Mouse (Mus musculus) thymus, postnatal 14 days (tissue): Measurements from ENCODE around the gene Glul.
"Not testable (repeated sequence)": the region's sequence is repeated elsewhere in the genome, so short reads cannot be mapped to it uniquely, and the experiment has no call there.

Source experiments
- DNase-seq: peaks from one replicate; pipeline ENCODE4 v3.0.0; 2021

Gene Glul

DNA sequence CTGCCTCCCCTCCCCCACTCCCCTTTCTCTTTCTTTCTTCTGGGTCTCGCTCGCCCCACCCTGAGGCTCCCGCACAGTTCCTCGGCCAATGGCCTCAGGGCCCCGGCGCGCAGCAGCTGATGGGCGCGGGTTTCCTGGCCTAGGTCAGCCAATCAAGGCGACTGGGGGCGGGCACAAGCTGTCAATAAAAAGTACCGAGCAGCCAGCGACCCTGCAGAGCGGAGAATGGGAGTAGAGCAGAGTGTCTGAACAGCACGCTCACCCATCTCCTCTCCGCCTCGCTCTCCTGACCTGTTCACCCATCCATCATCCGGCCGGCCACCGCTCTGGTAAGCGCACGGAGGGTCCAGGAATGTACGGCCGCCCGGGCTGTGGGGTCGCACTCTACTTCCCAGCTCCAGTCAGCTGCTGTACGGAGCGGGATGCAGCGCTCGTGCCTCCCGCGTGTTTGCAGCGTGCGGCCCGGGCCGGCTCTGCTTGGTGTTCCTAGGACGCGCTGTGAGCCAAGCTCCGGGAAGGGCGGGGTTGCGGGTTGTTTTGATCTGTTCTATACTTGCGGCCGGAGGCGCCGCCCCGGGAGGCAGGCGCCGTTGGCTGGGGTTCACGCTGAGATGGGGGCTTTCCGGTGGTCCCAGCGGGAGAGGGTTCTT is at the start of gene Glul, which contains the start of gene Teddm2:
Gene Glul, plus strand, starts transcription at position 214 of the 650 bp plus-strand sequence.
Gene Teddm2, minus strand, starts transcription at position 498 of the 650 bp plus-strand sequence.
- DNase-seq: peak; percentile 97

DNA sequence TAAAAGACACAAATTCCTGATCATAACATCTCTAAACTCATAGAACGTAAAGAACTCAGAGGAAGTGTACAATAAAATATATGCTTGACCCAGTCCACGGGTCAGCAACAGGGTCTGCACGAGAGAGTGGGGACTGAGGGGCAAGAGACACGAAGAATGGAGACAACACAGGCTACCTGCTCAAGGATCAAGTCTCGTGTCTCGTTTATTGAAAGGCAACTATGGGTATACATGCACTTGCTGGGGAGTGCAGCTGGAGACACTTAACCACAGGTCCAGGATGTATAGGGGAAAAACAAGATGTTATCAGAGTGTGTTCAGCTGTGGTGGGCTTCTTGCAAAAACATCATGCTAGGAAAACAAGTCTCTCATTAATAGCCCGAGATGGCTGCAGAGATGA is 47.0 kb upstream of the Glul start:
- peak; percentile 48 for DNase-seq

DNA sequence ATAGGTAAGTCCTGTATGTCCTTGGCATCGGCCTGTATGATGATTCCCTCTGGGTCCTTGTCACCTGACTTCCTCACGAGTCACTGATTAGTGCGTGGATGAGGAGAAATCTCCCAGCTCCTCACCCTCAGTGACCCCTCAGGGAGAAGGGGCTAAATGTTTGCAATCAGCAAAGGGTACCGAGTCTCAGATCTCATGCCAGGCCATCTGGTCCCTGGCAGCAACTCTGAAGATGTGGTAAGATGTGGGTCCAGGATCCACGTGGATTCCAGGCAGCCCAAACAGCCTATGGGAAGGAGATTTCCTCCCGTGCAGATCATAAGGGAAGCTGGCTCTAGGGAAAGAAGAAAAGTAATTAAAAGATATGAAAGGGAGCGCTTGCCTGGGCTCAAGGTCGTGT is 43.8 kb upstream of the Glul start:
- DNase-seq: no peak

DNA sequence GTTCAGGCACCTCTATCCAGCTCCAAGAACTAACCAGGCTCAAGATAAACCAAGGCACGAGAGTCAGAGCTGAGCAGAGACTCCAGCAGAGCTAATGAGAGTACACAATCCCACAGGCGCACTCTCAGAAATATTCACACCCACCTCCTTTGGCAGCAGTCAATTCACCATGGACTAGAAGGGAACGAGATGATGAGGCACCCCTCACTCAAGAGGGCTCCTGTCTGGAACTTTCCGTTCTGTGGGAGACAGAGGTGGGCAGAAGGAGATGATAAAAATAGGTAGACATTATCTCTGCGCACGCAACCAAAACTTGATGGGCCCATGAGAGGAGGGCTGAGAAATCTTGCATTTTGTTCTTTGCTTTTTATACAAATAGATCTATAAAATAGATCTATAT is 25.7 kb upstream of the Glul start, which contains the start of gene Teddm1b:
Gene Teddm1b, plus strand, starts transcription at position 301 of the 400 bp plus-strand sequence.
- no peak for DNase-seq

DNA sequence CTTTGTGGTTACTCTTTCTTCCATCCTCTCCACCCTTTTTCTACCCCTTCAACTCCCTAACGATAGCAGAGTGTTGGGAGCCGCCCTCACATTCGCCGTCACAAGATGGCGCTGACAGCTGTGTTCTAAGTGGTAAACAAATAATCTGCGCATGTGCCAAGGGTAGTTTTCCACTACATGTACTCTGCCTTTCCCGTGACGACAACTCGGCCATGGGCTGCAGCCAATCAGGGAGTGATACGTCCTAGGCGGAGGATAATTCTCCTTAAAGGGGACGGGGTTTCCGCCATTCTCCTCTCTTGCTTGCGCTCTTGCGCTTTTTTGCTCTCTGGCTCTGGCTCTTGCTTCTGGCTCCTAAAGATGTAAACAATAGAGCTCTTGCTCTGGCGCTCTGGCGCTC is 19.4 kb upstream of the Glul start:
- DNase-seq: not testable (repeated sequence)

DNA sequence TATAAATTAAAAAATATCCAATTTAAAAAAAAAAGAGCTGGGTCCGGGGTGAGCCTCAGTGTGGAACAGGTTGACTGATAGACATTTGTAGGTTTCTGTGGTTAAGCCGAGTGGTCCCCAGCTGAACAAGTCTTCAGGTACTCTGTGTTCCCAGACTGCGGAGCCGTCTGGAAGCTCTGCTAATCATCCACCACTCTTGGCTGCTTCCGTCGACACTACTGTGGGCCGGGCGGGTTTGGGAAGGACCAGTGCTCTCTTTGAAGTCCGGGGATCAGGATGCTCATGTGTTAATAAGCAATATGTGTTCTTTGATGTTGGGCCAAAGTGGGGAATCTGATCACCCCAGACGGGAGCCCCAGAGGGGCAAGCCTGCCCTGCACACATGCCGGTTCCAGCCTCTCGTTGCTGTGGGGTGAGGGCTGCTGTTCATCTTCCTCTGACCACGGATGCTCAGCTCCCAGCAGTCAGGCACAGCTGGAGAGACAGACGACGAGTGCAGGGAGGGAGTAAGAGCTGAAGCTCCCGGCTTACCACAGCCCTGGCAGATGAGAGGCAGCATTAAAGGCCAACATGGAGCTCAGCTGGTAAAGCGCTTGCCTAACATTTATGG is 13.6 kb upstream of the Glul start:
- DNase-seq: no peak

DNA sequence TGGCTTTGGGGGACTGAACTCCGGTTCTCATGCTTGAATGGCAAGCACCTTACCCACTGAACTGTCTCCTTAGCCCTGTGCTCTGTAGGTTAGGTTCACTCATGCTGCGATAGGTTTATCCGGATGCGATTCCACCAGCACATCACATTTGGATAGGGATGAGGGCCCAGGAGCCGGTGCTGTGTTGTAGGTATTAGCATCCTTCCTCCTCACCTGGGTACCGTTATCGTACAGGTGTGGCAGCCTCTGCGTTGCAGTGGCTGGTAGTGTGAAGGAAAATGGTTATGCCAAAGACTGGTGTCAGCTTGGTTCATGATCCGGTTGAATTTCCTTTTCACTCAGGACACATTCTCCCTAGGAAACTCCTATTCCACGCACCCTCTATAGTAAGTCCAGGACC is 9.6 kb upstream of the Glul start:
- DNase-seq: no peak

DNA sequence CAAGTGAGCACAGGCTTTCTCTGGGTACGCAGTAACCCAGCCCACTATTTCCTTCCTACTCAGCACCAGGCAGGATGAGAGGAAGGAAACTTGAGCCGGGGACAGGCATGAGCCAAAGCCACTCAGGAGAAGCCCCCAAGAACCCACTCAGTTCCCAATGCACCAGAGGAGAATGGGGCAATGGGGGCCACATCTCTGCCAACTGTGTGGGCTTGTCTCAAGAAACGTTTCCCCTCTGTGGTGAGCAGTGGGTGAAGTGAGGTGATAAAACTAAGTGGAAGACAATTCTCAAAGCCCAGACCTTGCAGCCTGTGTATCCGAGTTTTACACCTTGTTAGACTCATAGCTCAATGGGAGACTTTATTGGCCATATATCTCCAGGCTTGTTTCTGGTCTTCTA is 8.3 kb upstream of the Glul start, which contains the start of gene Teddm1a:
Gene Teddm1a, plus strand, starts transcription at position 301 of the 400 bp plus-strand sequence.
- DNase-seq: no peak

DNA sequence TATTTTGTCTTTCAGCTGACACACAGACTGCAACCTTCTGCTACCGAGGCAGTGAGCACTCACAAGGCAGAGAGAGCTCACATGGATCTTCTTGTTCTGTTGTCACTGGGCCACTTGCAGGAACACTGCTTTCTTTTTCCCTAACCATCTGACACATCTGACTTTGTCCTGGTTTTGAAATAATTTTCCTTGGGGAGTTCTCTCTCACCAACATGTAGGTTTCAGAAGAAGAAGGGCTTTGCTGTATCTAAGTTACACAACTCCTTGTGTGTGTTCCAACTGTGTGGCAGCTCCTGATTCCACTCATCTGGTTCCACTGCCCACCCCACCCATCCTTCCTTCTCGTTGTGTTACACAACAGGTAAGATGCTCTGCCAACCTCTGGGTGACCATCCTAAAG is 6.0 kb upstream of the Glul start:
- DNase-seq: no peak

DNA sequence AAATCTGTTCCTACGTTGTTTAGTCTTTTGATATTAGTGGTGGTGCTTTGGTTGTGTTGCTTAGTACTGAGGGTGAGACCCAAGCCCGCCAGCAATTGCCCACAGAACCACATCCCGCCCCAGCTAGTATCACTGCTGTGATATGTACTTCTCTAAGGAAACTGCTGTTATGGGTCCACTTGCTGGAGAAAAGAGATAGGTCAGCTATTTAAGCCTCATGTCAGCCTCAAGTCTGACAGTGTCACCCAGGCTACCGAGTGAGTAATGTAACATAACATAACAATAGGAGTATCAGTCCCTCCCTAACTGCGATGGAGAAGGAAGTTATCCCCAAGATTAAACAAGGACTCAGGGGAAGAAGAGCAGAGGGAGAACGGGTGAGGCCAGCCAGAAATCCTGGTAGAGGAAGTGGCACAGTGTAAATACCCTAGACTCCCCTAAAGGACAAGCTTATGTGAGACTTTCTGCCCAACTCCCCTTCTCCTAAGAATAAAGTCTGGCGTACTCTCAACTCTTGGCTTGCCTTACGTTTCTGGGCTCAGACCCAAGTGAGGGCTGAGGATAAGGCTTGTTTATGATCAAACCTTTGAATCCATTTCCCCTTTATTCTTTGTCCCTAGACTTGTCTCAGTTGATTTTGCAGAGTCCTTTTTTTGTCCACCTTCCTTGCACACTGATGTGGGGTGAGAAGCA is 5.4 kb upstream of the Glul start:
- no peak for DNase-seq

DNA sequence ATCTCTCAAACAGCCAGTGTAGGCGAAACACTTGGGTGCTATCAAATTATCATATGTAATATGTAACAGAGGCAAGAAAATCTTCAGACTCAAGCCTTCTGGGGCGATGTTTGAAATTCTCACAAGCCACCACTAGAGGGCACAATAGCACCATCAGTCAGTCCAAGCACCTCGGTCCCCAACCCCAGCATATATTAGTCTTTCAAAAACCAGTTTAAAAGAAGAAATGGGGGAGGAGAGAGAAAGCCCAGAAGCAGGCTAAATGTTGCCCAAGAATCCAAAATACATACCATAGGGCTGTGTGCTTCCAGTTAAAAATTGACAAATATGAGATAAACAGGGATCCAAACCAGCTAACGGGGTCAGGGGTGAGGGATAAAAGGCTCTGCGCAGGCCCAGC is 4.8 kb upstream of the Glul start:
- DNase-seq: peak; percentile 74

DNA sequence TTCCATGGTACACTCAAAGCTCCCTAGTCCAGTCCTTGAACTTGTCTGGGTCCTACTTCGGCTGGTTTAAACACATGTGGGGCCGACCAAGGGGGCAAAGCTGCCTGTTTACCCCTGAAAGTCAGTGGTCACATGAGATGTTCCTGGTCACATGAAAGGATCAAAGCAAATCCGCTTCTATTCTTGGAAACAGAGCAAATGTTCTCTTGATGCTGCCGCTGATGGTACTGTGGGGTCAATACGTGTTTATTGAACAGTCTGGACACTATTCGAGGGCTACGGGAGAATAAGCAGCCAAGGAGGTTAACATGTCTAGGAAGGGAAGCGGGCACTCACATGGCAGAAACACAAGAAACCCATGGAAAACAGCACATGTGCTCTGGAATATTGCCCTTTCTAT is 2.5 kb upstream of the Glul start:
- DNase-seq: no peak

DNA sequence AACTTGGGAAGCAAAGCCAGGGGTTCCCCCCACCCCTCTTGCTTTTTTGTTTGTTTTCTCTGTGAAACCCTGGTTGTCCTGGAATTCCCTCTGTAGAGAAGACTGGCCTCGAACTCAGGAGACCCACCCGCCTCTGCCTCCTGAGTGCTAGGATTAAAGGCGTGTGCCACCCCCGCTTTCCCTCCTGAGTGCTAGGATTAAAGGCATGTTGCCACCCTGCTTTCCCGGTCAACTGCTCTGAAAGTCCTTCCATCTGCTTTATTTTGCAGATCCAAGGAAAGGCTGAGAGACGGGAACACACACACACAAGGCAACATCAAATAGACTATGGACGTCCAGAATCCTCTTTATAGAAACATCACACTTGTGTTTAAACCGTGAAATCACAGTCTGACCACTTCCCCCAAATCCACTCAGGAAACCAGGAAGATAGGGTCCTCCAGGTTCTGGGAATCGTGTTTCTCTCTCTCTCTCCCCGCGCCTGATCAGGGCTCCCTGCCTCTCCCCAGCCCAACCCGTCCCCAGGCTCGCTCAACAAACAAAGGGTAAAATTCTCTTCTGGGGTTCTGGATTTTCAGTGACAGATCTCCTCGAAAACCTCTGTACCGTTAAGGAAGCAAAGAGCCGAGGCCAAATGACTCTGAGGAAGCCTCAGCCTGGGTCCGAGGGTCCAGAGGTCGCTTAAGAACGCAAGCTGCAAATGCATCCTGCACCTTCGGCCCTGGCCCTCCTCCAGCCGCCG is 584 bp upstream of the Glul start:
- DNase-seq: peak; percentile 12

DNA sequence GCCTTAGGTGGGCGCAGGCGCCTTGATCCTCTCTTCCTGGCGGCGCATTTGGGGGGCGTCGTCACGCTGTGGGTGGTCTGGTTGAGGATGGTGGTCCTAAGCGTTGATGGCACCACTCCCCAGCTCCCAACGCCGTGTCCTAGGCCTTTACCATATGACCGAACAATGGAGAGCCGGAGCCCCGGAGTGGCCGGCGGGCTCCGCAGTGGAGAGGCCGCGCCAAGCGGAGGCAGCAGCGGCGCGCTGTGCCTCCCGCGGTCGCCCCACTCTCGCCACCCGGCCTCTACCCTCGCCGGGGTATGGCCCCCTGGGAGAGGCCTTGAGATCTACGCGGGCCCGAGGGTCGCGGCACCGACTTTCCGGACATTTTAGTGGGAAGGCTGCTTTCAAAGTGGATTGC is 637 bp downstream of the Glul start:
- DNase-seq: no peak

DNA sequence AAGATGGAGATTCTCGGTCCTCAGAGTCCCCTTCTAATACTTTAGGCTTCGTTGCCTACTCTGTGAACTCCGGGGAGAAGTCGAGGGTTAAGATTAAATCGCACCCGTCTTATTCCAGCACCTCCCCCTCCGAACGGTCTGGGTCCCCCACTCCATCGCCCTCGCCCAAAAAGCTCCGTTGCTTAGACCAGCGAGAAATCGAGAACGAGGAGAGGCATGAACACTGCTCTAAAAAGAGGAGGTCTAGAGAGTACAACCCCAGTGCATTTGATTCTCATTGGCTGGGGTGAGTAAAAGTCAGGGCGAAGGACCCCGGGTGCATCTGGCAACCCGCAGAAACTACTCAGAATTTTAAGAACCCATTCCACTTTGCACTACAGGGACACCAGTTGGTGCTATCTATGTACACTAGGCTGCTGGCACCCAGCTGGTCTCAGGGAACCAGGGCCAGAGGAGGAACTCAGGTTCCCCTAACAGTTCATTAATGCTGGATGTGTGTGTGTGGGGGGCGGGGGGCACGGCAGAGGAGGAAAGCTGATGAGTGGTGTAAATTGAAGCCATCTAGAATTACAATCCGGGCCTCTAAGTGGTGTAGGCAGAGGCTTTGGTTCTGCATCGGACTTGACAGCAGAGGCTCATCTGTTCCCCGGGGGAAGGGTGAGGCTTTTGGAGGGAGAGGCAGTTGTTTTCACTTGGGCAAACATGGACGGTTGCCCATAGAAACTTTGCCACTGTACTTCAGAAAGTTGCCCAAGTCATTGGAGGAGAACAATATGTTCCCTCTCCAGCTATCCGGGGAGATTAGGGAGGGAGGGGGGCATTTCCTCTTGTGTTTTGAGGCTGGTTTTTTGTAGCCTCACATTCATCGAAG is 1.4 kb downstream of the Glul start:
- peak; percentile 33 for DNase-seq

DNA sequence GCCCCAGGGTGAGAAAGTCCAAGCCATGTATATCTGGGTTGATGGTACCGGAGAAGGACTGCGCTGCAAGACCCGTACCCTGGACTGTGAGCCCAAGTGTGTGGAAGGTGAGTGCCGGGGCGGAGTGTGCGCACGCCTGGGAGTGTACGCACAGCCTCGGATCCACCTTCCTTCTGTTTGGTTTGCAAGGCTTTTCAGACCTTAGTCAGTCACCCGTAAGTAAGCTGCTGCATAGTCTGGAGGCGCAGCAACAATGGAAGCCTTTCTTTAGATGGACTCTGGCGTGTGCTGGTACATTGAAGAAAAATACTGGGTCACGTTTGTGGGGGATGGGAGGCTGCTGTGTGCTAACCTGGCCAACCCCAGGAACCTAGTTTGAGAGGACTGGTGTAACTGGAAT is 3.3 kb downstream of the Glul start:
- DNase-seq: no peak

DNA sequence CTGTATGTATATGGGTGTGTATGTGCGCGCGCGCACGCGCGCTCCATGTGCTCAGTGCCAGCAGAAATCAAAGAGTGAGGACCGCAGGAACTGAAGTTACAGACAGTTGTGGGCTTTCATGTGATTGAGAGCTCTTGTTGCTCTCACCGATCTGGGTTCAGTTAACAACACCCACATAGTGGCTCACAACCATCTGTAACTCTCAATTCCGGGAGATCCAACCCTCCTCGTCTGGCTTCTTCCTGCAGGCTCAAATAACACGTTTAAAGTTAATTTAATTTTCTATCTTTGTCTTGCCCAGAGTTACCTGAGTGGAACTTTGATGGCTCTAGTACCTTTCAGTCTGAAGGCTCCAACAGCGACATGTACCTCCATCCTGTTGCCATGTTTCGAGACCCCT is 4.5 kb downstream of the Glul start:
- no peak for DNase-seq

DNA sequence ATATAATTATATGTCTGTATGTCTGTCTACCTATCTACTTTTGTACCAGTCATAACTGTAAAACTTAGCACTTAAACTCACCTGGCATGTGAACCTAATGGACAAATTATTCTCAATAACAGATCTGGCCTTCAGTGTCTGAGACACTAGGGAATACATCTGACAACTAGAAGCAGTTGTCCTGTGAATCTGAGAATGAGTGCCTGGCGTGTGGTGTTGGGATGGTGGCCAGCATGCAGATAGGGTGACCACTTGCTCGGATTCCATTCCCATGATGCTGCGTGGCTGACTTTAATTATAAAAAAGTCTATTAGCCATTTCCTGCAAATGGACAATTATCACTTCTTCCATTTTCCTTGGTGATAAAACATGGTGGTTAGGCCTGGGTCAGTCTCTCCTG is 6.1 kb downstream of the Glul start:
- DNase-seq: no peak

DNA sequence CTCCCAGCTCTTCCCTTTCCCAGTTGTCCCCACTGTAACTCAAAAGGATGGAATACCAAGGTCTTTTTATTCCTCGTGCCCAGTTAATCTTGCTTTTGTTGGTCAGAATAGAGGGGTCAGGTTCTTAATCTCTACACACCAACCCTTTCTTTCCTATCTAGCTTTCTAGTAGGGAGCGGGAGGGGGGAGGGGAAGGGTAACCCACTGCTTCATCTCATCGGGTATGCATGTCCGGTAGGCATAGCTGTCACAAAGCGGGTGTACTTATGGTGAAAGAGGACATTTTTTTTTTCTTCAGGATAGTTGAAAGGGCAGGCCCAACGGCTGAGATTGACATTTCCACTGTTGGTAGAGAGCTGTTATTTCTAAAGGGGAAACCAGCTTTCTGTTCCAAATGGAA is 8.5 kb downstream of the Glul start:
- DNase-seq: no peak

DNA sequence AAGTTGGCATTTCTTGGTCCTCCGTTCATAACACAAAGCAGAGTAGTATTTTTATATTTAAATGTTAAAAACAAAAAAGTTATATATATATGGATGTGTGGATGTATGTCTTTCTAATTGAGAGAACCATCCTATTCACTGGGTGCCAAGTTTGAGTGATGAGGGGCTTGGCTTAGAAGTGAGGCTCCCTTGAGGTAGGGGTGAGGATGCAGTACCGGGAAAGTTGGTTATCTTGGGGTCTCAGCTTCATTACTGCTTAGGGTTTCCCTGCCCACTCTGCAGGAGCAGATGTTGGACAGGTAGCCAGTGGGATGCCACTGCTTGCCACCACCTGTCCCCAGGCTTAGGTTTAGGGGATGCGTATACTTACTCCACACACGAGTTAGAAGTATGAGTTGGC is 9.0 kb downstream of the Glul start:
- no peak for DNase-seq

DNA sequence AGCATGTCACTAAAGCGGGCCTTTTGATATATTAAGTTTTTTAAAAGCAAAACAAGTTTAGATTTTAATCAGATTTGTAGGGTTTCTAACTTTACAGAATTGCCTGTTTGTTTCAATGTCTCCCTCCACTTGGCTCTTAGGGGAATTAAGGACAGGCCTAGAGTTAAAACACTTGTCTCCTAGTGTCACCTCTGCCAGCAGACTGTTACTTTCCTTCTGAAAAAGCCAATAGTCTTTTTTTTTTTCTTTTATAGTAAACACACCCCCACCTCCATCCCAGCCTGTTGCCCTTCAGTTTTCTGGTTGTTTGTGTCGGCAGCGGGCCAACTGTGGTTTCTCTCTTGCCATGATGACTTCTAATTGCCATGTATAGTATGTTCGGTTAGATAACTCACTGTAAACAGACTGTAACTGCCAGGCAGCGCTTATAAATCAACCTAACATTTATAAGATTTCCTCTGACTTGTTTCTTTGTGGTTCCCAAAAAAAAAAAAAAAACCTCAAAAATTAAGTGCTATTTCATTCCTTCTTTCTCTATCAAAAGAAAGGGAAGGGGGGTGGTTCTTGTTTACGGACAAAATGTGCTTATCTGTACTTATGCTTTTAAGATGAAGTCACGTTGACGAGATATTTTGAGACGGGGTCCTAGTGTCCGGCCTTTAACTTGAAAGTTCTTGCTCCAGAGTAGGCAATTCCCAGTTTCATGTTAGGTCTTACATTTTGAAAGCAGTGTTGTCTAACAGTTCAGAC is 9.6 kb downstream of the Glul start:
- DNase-seq: no peak

DNA sequence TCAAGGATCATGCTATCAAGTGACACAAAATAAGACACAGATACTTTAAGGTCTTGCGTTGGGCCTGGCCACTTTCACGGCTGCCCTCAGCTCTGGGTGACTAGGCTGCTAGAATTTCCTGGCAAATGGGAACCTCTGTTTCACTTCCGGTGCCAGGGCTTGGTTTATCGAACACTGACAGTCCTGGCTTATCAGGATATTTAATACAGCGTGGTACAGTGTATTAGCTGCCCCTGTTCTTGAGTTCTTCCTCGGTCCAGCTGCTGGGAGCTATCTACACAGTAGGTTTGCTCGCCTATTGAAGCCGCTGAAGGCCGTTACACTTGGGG is 10.2 kb downstream of the Glul start:
- no peak for DNase-seq
